Mouse (Mus musculus) right cerebral cortex, adult 2 months (tissue): ENCODE measurements around the gene Ttll13.

Source experiments
- DNase-seq, 2 experiments: peaks; one replicate each; pipeline ENCODE4 v3.0.0; 2021 to 2022; ENCODE audit warnings: low spot score in 2 of 2

Gene Ttll13

DNA sequence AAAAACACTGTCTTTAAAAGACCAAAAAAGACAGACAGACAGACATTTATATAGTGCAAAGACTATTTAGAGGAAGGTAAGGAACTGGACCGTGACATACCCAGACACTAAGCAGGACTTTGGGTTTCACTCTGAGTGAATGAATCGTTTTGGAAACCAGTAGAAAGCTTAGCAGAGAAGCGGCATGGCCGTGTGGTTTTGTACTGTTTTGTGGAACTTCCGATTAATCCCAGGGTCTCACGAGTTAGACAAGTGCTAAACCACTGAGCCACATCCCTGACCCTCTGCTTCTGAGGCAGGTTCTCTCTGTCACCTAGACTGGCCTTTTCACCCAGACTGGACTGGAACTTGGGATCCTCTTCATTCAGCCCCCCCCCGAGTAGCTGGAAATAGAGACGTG, 31.7 kb upstream of the Ttll13 start:
- DNase-seq: no peak

DNA sequence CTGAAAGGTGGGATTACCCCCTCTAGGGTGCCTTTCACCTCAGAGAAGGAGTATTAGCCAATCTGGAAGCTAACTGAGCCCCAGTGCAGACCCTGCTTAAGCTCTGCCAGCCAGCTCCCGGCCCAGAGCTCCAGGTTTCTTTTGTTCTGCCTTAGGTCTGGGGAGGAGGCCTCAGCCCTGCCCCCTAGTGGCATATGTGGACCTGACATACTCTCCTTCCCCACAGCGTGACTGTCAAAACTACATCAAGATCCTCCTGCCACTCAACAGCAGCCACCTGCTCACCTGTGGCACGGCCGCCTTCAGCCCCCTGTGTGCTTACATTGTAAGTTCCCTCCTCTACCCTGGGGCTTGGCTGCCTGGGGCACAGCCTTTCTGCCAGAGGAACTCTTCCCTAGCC, 30.8 kb upstream of the Ttll13 start:
- DNase-seq: peak; percentile 73 to 84

DNA sequence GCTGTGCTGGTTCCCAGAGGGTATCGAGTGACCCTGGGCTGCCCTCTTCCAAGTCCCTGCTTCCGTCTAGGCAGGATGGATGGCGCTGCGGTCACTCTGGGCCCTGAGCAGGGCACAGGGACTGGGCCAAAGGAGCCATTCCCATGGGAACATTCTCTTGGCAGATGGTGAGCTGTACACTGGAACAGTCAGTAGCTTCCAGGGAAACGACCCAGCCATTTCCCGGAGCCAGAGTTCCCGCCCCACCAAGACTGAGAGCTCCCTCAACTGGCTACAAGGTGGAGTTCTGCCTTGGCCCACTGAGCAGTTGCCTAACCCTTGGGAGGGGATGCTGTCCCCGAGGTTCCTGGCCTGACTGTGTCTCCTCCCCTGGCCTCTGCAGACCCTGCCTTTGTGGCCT, 29.6 kb upstream of the Ttll13 start:
- peak in 1 of 2 experiments; percentile 19 for DNase-seq

DNA sequence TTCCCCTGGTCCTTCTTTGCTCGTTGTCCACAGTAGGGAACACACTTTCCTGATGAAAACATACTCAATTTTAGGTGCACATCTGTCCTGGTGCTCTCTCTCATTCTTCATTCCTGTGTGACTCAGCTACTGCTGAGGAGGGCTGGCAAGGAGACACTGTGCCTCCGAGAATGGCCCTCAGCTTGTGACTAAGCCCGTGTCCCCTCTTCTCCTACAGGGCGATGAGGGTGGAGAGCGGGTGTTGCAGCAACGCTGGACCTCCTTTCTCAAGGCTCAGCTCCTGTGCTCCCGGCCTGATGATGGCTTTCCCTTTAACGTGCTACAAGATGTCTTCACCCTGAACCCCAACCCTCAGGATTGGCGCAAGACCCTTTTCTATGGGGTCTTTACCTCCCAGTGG, 27.5 kb upstream of the Ttll13 start:
- DNase-seq: no peak

DNA sequence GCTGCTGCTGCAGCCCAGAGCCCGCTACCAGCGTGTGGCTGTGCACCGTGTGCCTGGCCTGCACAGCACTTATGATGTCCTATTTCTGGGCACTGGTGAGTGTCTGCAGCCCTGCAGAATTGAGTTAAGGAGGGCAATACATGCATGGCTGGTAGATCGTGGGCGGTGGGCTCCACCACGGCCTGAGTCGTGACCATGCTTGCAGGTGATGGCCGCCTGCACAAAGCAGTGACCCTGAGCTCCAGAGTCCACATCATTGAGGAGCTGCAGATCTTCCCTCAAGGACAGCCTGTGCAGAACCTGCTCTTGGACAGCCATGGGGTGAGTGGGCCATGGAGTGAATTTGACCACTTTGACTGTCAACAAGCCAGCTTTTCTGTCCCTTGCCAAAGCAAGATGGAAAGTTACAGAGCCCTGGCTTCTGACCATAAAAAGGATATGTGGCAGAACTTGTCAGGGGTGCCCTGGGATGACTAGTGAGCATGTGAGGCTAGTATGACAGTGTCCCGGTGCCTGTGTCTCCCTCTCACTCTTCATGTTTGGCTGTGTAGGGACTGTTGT, 25.9 kb upstream of the Ttll13 start:
- no peak for DNase-seq

DNA sequence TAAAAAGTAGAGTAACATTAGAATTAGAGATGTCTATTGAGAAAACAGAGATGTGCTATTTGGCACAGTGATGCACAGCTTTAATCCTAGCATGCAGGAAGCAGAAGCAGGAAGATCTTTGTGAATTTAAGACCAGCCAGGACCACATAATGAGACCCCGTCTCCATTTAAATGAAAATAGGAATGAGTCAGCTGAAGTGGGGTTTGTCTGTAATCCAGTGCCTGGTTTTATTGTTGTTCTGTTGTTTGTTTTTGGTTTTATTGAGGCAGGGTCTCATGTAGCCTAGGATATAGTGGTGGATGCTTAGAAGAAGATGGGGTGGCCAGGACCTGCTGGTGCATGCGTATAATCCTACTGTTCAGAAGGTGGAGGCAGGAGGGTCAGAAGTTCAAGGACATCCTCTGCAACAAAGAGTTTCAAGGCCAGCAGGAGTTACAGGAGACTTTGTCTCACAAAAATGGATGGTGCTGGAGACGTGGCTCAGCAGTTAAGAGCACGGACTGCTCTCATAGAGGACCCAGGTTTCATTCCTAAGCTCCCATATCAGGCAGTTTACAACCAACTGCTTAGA, 24.9 kb upstream of the Ttll13 start:
- DNase-seq: no peak

DNA sequence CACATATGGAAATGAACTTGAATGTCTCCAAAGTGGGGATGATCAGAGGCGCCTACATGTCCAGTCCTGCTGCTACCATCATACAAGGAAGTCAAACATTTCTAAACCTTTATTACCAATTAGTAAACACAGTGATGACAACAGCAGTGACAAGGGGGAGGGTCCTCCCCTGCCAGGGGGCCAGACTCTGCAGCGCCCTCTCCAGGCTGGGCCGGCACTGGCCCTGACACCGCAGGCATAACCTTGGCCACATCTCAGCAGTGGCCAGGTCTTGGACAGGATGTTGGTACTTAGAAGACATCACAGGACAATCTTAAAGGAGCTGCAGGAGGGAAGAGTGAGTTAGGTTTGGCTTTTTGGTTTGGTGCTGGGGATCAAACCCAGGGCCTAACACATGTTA, 19.1 kb upstream of the Ttll13 start:
- DNase-seq: no peak

DNA sequence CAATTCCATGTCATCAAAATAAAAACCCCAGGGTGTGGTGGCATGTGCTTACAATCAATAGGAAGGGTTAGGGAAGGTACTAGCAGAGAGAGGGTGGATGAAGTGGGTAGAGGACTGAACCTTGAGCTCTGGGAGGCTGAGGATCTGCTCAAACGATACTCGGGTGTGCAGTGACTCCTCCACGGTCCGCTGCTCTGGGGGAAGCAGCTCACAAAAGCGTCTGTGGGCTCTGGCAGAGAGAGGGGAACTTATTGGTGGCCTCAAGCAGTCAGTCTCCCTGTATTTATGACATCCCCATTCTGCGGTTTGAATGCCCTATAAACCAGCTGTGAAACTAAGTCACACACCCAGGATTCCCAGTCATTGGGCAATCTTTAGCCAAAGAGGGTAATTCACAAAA, 16.0 kb upstream of the Ttll13 start:
- no peak for DNase-seq

DNA sequence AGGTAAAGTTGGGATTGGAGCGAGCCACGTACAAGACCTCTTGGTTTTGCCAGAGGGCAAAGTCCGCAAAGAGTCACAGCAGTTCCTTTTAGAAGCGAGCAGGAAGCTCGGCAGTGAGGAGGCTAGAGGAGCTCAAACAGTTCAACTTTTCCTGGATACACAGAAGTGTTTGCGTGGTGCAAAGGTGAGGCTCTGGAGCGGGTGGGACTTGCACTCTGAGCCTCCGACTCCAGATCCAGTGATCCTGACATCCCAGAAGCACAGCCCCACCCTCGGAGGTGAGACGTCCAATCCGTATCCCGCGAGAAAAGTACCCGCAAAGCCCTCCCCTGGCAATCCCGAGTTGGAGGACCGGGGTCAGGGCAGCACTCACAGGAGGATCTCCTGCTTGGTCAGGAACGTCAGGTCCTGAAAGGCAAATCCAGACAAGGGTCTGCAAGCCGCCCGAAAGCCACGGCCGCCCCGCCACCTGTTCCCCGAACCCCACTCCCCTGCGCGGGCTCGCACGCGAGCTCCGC, 14.1 kb upstream of the Ttll13 start:
- peak in 1 of 2 experiments; percentile 18 for DNase-seq

DNA sequence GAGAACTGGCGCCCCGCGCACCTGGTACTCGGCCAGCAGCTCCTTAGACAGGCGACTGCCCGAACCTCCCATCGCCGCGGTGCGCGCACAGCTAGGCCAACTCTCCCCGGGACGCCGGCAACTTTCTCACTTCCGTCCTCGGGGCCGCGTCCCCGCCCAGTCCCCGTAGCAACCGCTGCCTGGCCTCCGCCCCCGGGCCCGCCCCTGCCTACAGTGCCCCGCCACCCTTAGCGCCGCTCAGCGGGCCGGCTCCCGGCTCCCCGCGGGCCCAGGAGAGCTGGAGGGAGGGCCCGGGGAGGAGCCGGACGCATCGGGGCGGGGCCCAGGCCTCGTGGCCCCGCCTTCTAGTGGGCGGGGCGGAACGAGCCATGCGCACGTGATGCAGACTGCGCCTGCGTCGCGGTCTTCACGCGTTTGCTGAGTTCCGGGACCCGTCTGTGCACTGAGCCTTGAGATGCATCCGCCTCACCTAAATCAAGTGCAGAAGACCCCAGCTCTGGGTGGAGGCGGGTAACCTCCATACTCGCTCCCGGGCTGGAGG, 13.6 kb upstream of the Ttll13 start, which contains the start of the genes Cib1 and Gdpgp1:
TSS of gene Cib1 (minus strand) at position 325 of the 541 bp plus-strand sequence.
TSS of gene Gdpgp1 (plus strand) at position 377 of the 541 bp plus-strand sequence.
- DNase-seq: peak; percentile 90 to 94

DNA sequence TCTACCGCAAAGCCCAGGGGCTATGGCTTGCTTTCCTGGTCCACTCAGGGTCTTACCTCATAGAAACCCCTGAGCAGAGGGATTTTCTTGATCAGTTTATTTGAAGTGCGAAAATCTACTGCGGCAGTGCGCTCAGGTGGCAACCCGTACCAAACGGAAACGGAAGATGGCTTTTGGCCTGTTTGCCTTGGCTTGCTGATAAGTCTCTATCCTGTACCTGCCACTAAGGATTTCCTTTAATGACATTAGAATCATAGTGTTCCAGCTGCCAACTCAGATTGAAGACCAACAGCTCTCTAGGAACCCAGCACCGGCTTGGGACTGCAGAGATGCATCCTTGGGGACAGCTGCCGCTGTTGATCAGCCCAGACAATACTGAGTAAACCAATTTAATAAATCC, 12.4 kb upstream of the Ttll13 start:
- no peak for DNase-seq

DNA sequence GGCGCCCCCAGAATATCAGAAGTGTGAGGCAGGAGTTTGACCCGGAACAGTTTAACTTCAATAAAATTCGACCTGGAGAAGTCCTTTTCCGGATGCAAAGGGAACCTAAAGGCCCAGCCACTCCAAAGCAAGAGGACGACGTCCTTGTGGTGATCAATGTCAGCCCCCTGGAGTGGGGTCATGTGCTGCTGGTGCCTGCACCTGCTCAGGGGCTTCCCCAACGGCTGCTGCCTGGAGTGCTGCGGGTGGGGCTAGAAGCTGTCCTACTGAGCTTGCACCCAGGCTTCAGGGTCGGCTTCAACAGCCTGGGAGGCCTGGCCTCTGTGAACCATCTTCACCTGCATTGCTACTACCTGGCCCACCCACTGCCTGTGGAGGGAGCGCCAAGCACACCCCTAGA, 7.6 kb upstream of the Ttll13 start:
- DNase-seq: no peak

DNA sequence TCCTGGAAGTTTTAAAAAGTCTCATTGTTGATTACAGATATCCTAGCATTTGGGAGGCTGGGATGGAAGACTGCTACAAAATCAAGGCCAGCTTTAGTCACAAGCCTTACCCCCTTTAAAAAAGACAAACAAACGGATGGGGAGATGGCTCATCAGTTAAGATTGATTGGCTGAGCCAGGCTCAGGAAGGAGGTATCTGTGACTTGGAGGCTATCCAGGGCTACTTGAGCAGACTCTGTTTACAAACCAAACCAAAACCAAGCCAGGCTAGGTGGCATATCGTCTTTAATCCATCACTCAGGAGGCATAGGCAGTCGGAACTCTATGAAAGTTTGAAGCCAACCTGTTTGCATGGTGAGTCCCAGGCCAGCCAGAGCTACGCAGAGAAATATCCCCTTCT, 4.5 kb upstream of the Ttll13 start:
- DNase-seq: no peak

DNA sequence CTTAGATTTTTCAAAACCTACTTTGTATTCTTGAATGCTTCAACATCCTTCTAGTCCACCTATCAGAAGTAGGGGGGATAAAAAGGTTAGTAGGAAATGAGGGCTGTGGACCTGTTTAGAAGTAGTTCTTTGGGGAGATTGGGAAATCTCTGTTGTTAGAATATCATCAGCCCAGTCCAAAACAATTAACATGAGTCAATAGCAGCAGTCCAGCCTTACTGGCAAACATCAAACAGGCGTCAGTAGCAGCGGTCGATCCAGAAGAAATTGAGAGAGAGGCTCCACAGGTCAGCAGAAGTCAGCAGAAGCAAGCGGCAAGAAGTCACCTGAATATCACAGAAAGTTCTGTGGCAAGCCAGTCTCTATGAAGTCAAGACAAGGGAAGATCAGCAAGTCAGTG, 1.3 kb upstream of the Ttll13 start:
- no peak for DNase-seq

DNA sequence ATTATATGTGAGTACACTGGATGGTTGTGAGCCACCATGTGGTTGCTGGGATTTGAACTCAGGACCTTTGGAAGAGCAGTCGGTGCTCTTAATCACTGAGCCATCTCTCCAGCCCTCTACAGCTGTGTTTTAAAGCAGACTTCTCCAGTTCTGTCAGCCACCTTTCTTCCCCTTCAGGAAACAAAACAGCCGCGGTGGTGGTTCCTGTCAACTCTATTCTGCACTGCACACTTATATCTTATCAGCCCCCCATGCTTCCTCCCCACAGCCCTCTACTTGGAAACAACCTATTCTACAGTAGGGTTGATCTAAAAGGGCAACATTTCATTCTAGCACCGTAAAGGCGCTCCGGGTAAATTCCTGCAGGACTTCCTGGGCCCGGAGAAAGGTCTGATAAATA, 683 bp downstream of the Ttll13 start:
- DNase-seq: no peak

DNA sequence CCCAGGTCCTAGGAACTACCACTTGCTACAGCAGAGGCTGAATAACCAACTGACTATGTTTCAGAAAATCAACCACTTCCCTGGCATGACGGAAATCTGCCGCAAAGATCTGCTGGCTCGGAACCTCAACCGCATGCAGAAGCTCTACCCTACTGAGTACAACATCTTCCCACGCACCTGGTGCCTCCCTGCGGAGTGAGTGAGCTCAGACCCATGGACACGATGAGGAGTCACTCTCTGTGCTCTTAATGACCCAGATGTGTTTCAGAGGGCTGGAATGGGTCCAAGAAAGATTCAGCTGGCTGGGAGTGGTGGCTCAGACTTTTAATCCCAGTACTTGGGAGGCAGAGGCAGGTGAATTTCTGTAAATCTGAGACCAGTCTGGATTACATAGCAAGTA, 6.3 kb downstream of the Ttll13 start:
- no peak for DNase-seq

DNA sequence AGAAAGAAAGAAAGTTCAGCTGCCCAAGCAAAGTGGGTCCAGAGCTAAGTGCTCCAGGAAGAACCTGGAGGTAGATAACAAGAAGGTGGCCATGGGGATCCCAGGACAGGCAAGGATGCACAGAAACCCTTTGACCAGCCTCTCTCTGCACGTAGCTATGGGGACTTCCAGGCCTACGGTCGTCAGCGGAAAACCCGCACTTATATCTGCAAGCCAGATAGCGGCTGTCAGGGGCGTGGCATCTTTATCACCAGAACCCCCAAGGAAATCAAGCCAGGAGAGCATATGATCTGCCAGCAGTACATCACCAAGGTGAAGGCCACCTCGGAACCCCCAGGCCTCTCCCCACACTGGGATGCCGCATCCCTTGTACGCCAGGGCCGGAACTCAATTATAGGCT, 6.7 kb downstream of the Ttll13 start:
- no peak for DNase-seq

DNA sequence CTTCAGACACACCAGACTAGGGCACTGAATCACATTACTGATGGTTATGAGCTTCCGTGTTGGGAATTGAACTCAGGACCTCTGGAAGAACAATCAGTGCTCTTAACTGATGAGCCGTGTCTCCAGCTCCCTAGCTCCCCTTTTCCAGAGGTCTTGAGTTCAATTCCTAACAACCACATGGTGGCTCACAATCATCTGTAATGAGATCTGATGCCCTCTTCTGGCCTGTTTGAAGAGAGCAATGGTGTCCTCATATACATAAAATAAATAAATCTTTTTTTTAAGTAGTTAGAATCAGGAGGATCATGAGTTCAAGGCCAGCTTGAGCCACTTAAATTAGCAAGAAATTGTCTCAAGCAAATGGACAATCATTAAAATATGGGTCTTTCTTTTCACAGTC, 9.8 kb downstream of the Ttll13 start:
- no peak for DNase-seq

DNA sequence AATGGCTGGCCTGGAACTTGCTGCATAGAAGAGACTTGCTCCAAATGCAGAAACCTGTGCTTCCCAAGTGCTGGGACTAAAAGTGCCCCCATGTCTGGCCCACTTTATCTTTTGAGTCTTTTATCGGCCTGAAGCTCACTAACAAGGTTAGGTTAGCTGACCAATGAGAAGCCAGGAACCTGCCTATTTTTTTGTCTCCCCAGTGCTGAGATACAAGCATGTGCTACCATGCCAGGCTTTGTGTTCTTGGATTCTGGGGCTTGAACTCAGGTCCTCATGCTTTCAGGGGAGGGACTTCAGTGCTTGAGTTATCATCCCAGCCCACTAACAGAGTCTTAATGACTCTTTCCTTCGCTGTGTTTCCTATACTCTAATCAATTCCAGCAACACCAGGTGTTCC, 11.5 kb downstream of the Ttll13 start:
- DNase-seq: no peak

DNA sequence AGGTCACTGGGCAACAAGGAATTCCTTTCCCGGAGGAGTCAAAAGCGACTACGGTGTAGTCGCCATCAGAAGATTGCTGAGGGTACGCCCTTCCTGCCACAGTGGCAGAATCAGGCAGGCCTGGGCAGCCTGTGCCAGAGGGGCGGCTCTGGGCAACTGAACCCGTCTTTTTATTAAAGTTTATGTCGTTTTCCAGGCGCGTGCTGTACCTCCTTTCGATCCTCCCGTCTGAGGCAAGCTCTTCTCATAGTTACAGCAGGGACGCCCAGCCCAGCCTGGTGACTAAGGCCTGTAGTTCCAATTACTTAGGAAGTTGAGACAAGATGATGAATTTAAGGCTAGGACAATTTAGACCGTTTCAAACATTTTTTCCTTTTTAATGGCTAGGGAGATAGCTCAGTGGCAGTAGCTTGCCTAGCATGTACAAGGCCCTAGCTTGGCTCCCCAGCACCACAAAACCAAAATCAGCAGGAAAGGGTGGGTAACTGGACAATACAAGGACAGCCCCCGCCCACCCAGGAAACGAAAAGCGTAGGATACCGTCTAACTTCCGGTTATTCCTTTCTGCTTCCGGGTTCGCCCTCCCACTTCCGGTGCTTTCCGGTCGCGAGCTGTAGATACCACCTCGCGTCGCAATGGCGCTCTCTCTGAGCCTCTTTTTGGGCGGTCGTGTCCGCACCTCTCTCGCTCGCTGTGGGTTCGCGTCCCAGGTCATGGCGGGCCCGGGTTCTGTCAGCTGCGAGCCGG, 14.6 kb downstream of the Ttll13 start, which contains the start of gene Ngrn:
TSS of gene Ngrn (plus strand) at position 591 of the 747 bp plus-strand sequence.
- DNase-seq: peak; percentile 86 to 91

DNA sequence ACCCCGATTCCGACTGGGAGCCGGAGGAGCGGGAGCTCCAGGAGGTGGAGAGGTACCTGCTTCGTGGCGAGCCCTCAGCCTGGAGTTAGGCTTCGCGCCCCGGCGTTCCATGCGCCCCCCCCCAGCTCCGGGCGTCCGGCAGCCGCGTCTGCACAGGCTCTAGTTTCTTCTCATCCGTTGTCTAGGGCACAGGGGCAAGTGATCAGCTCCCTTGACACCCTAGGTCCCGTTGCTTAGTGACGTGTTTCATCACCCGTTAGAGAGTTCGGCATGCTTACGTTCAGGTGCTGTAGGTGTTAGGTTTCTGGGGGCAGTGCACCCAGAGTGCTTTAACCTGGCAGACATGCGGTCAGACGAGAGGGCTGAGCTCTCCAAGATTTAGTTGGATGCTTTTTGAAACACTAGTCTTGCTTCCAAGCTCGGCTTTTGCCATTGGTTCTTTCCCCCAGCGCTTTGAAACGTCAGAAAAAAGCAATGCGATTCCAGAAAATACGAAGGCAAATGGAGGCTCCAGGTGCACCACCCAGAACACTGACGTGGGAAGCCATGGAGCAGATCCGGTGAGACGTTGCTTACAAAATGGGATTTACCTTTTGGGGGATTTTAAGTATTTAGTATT, 15.3 kb downstream of the Ttll13 start:
- peak; percentile 21 to 28 for DNase-seq

DNA sequence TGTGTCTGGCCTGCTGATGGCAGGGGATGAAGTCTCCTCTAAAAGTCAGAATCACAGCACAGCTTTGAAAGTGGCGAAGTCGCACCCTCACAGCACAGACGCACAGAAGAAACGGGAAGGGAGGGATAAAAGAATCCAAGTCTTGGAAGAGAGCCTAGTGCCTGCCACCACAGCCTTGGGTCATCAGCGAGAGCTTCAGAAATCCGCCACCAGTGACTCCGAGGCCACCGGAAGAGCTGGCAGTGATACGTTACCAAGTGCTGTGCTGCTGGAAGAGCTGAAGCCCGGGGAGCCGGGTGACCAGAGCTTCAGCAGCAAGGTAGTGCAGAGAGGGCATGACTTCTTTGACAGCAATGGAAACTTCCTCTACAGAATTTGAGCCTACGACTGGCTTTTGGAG, 18.4 kb downstream of the Ttll13 start:
- DNase-seq: no peak
